Mouse (Mus musculus) lung, embryonic 16.5 days (tissue): ENCODE results near the gene Nbas. TPM values are rescaled to one million over a fixed set of nuclear protein-coding genes. Genes with fewer than 3 reads are reported as not detected.

ENCODE experiments used
- ATAC-seq: fragments of 200-750 bp; cut with Nextera tagmentation; 2 replicates; pipeline ENCODE4 v1.8.0; 2017; ENCODE audit warnings: low read depth, mild to moderate bottlenecking, moderate library complexity
- H3K27ac ChIP-seq: fragments of 300-500 bp; sonication (generic); 2 replicates; pipeline ENCODE4 v1.5.1; 2014; ENCODE audit warnings: mild to moderate bottlenecking, control low read depth, low read length
- H3K27me3 ChIP-seq: fragments of 300-500 bp; sonication (generic); 2 replicates; pipeline ENCODE4 v1.6.1; 2014; ENCODE audit warnings: low read depth, low read length, mixed read lengths; ENCODE audit not compliant: control insufficient read depth, insufficient read depth
- H3K36me3 ChIP-seq: fragments of 300-500 bp; sonication (generic); 2 replicates; pipeline ENCODE4 v1.6.1; 2014; ENCODE audit warnings: low read length; ENCODE audit not compliant: control insufficient read depth, insufficient read depth
- H3K4me1 ChIP-seq: fragments of 300-500 bp; sonication (generic); replicated peaks from 2 replicates; pipeline ENCODE4 v1.6.1; 2014; ENCODE audit warnings: low read length, mixed read lengths; ENCODE audit not compliant: control insufficient read depth, insufficient read depth
- H3K4me2 ChIP-seq: fragments of 300-500 bp; sonication (generic); 2 replicates; pipeline ENCODE4 v1.6.1; 2014; ENCODE audit warnings: low read depth, low read length, control low read depth
- H3K4me3 ChIP-seq: fragments of 300-500 bp; sonication (generic); 2 replicates; pipeline ENCODE4 v1.5.1; 2014; ENCODE audit warnings: mild to moderate bottlenecking, low read length, control low read depth
- H3K9ac ChIP-seq: fragments of 300-500 bp; sonication (generic); 2 replicates; pipeline ENCODE4 v1.6.1; 2014; ENCODE audit warnings: low read length, control low read depth
- H3K9me3 ChIP-seq: fragments of 300-500 bp; sonication (generic); 2 replicates; pipeline ENCODE4 v1.6.1; 2016; ENCODE audit warnings: low read length; ENCODE audit not compliant: control insufficient read depth
- WGBS: fragments of 180-500 bp; shearing (Covaris S2); extraction: QIAGEN DNeasy Blood & Tissue Kit; methylation state at CpG from one replicate; pipeline ENCODE4 v1.1.7; 2014; 5-methylcytosine and 5-hydroxymethylcytosine counted together
- polyA plus RNA-seq: library from polyadenylated mRNA; unstranded; fragments of >200 nt; fragmentation: Nextera tagmentation; extraction: Ambion mirVana; gene quantifications from 2 replicates; pipeline ENCODE4 v1.2.1, GENCODE M21; 2015

Gene Nbas
- polyA plus RNA-seq, 1 experiment from 2014 or later = 12.6 TPM

GRCm38 (mm10) chr12:13486278-13486677 is 217.3 kb downstream of the Nbas start:
- Histone ChIP-seq H3K9me3 (no peaks in the 10 kb centered on the region), H3K27me3 (no peaks in the 10 kb centered on the region), H3K4me2 (no peak overlapping the region), H3K36me3 (no peaks in the 10 kb centered on the region), H3K9ac (no peak overlapping the region), H3K27ac (no peak overlapping the region), H3K4me3 (no peak overlapping the region), H3K4me1 (no peaks in the 10 kb centered on the region)
- 56% methylated on average over 3 of the region's 3 CpGs for WGBS
- no peak for ATAC-seq

GRCm38 (mm10) chr12:13497211-13497610 is 228.3 kb downstream of the Nbas start:
- ATAC-seq = no peak
- 81% methylated on average over 6 of the region's 6 CpGs for WGBS
- H3K27me3 ChIP-seq = no peaks in the 10 kb centered on the region

GRCm38 (mm10) chr12:13499237-13499889 is 230.4 kb downstream of the Nbas start:
- H3K9ac ChIP-seq = no peak overlapping the region
- no peaks in the 10 kb centered on the region for H3K9me3 ChIP-seq
- no peaks in the 10 kb centered on the region for H3K4me1 ChIP-seq
- no peak for ATAC-seq
- WGBS = 73% methylated on average over 10 of the region's 10 CpGs
- H3K4me2 ChIP-seq = no peak overlapping the region
- H3K4me3 ChIP-seq = no peak overlapping the region
- H3K27me3 ChIP-seq = no peaks in the 10 kb centered on the region
- H3K27ac ChIP-seq = no peak overlapping the region
- H3K36me3 ChIP-seq = no peaks in the 10 kb centered on the region

More at GRCm38 (mm10) chr12:13497211-13497610, 228.3 kb downstream of the Nbas start:
- H3K4me2 ChIP-seq = no peak overlapping the region
- H3K27ac ChIP-seq = no peak overlapping the region
- H3K36me3 ChIP-seq = no peaks in the 10 kb centered on the region
- no peak overlapping the region for H3K9ac ChIP-seq
- H3K4me3 ChIP-seq = no peak overlapping the region
- no peaks in the 10 kb centered on the region for H3K9me3 ChIP-seq
- no peaks in the 10 kb centered on the region for H3K4me1 ChIP-seq

- no peaks in the 10 kb centered on the region for H3K36me3 ChIP-seq
- H3K4me2 ChIP-seq = no peak overlapping the region
- WGBS = 83% methylated on average over 3 of the region's 3 CpGs
- H3K27ac ChIP-seq = no peak overlapping the region
- no peak overlapping the region for H3K9ac ChIP-seq
- H3K4me1 ChIP-seq = no peaks in the 10 kb centered on the region
- no peaks in the 10 kb centered on the region for H3K27me3 ChIP-seq
- no peaks in the 10 kb centered on the region for H3K9me3 ChIP-seq
- no peak overlapping the region for H3K4me3 ChIP-seq
- no peak for ATAC-seq
Measured at GRCm38 (mm10) chr12:13500191-13500590, 231.3 kb downstream of the Nbas start.

GRCm38 (mm10) chr12:13504771-13505444 is 236.0 kb downstream of the Nbas start:
- Histone ChIP-seq H3K27ac (no peak overlapping the region), H3K36me3 (no peaks in the 10 kb centered on the region), H3K9me3 (no peaks in the 10 kb centered on the region), H3K4me1 (no peaks in the 10 kb centered on the region), H3K27me3 (no peaks in the 10 kb centered on the region), H3K4me3 (no peak overlapping the region), H3K9ac (no peak overlapping the region), H3K4me2 (no peak overlapping the region)
- WGBS = 76% methylated on average over 5 of the region's 5 CpGs
- ATAC-seq = no peak

GRCm38 (mm10) chr12:13518082-13518481 is 249.1 kb downstream of the Nbas start:
- ATAC-seq = no peak
- no peak overlapping the region for H3K27ac ChIP-seq
- no peak overlapping the region for H3K9ac ChIP-seq
- WGBS = 27% methylated on average over 1 of the region's 1 CpGs
- no peak overlapping the region for H3K4me3 ChIP-seq
- no peaks in the 10 kb centered on the region for H3K4me1 ChIP-seq
- H3K27me3 ChIP-seq = no peaks in the 10 kb centered on the region
- H3K9me3 ChIP-seq = no peaks in the 10 kb centered on the region
- peaks cover 3% of the 10 kb centered on the region; the same call in 1 of the 2 replicates for H3K36me3 ChIP-seq
- no peak overlapping the region for H3K4me2 ChIP-seq

GRCm38 (mm10) chr12:13519413-13519812 is 250.5 kb downstream of the Nbas start:
- no peaks in the 10 kb centered on the region for H3K27me3 ChIP-seq
- H3K4me2 ChIP-seq = no peak overlapping the region
- no peak overlapping the region for H3K9ac ChIP-seq
- no peaks in the 10 kb centered on the region for H3K9me3 ChIP-seq
- no peak overlapping the region for H3K27ac ChIP-seq
- WGBS = 88% methylated on average over 6 of the region's 6 CpGs
- peaks cover 3% of the 10 kb centered on the region; the same call in 1 of the 2 replicates for H3K36me3 ChIP-seq
- no peak overlapping the region for H3K4me3 ChIP-seq
- H3K4me1 ChIP-seq = no peaks in the 10 kb centered on the region
- ATAC-seq = no peak

GRCm38 (mm10) chr12:13532731-13533365 is 263.9 kb downstream of the Nbas start:
- H3K36me3 ChIP-seq = 0 out of 2 replicates have a peak, but pooled peaks cover 3% of the 10 kb centered on the region
- H3K4me2 ChIP-seq = no peak overlapping the region
- WGBS = 74% methylated on average over 1 of the region's 1 CpGs
- no peak overlapping the region for H3K27ac ChIP-seq
- no peak for ATAC-seq
- no peaks in the 10 kb centered on the region for H3K27me3 ChIP-seq
- H3K4me1 ChIP-seq = no peaks in the 10 kb centered on the region
- H3K9me3 ChIP-seq = no peaks in the 10 kb centered on the region
- H3K9ac ChIP-seq = no peak overlapping the region
- no peak overlapping the region for H3K4me3 ChIP-seq

GRCm38 (mm10) chr12:13539171-13539570 is 270.2 kb downstream of the Nbas start:
- no peak overlapping the region for H3K27ac ChIP-seq
- no peaks in the 10 kb centered on the region for H3K4me1 ChIP-seq
- no peak overlapping the region for H3K9ac ChIP-seq
- H3K4me3 ChIP-seq = no peak overlapping the region
- 91% methylated on average over 4 of the region's 4 CpGs for WGBS
- H3K27me3 ChIP-seq = no peaks in the 10 kb centered on the region
- no peaks in the 10 kb centered on the region for H3K9me3 ChIP-seq
- H3K36me3 ChIP-seq = 0 out of 2 replicates have a peak, but pooled peaks cover 3% of the 10 kb centered on the region
- no peak overlapping the region for H3K4me2 ChIP-seq
- no peak for ATAC-seq
